Mouse (Mus musculus) CD8-positive naive resting alpha-beta T cell, adult 2 months (primary cell): Measurements from ENCODE around the gene Alyref2.
"Not testable (repeated sequence)": the region's sequence is repeated elsewhere in the genome, so short reads cannot be mapped to it uniquely, and the experiment has no call there.

Experiments
- DNase-seq, 2 experiments: peaks; one replicate each; pipeline ENCODE4 v3.0.0; 2022; ENCODE audit warnings: low read depth in 2 of 2, low spot score in 2 of 2

Gene Alyref2

DNA sequence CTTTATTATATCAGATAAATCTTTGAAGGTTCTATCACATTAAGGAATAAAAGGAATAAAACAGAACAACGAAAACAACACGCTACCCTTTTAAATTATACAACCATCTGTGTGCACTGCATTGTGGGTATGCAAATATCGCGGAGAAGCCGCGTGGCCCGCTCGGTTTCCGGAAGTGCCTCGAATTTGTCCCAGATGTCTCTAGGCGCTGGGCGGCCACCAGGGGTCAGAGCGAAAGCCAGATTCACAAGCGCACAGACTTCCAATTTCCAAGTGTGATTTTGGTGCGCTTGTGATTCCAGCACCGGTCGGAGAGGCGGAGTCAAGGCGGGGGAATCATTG, at the start of gene Alyref2:
Alyref2 (plus strand) TSS at position 229 of the 342 bp plus-strand sequence.
- peak; percentile 94 to 96 for DNase-seq

DNA sequence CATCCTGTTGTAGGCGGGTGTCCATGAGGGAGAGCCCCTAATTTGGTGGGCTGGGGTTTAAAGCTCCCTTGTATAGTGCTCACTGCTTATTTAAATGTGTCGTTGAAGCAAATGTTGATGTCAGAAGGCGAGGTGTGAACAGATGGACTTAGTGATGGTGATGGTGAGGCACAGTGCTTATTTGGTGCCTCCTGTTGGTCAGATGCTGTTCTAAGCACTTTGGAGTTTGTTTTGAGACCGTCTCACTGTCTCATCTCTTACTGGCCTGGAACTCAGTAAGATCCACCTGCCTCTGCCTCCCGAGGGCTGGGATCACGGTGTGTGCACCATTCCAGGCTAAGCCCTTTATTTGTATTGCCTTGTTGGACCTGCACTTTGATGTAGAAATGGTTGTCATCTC, 48.4 kb upstream of the Alyref2 start:
- no peak for DNase-seq

DNA sequence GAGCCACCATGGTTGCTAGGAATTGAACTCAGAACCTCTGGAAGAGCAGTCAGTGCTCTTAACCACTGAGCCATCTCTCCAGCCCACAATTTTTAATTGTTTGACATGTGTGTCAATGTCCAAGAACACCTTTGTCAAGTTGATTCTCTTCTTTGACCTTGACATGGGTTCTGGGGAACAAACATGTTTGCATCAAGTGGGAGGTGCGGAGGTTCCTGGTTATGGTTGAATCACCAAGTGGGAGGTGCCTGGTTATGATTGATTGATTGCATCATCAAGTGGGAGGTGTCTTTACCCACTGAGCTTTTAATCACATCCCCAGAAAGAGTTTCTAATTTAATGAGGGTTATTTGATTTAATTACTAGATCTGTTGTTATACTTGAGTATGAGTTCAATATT, 45.7 kb upstream of the Alyref2 start:
- no peak for DNase-seq

DNA sequence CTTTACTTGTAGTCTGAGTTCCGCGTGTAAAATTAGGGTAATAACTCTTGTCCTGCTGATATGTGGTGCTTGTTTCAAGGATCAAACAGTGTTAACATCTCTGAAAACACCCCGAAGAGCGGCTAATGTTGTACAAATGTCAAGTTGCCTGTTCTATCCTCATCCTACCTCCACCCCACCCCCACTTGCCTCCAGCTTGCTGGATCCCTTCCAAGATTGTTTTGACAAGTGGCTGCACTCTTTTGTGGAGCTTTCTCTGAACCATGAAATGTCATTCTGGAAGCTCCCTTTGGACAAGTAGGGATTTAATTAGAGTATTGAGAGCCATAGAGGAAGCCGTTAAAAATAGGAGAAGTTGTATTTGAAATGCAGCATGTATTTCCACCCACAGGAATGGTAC, 43.5 kb upstream of the Alyref2 start:
- no peak for DNase-seq

DNA sequence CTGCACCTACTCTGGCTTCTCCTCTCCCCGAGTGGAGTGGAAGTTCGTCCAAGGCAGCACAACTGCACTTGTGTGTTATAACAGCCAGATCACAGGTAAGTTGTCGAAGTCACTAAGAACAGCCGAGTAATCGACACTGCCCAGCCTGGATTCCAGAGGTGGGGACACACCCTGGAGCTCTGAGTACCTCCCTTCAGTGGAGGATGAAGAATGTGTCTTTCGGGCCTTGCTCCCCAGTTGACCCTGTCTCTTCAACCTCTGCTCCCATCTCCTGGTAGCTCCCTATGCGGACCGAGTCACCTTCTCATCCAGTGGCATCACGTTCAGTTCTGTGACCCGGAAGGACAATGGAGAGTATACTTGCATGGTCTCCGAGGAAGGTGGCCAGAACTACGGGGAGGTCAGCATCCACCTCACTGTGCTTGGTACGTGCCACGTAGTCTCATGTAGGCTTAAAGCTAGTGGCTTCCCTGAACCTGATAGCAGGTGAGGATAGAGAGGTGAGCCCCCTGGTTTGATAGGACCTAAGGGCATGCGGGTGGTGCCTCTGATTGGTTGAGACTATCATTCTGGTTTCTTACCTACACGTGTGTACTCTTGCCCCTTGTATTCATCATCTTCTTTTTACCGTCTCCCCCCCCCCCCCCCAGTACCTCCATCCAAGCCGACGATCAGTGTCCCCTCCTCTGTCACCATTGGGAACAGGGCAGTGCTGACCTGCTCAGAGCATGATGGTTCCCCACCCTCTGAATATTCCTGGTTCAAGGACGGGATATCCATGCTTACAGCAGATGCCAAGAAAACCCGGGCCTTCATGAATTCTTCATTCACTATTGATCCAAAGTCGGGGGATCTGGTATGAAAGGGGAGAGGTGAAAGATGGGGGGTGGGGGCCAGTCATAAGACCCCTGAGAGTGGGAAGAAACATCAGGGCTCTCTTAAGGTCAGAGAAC, 42.5 kb upstream of the Alyref2 start:
- DNase-seq = no peak

DNA sequence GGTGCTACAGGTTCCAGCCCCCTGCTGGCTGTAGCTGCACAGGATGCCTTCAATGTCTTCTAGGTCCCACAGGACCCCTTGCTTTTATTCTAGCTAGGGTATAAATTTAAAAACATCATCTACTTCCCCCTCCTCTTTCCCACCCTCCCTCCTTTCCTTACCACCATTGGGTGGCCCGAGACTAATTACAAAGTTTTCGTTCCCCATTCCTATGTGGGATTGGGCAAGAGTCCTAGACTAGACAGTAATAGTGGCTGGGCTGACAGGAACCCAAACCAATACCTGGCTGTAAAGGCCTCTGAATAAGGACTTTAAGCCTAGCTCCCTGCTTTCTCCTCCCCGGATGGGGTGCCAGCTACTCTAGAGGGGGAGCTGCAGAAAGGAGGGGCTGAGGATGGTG, 40.1 kb upstream of the Alyref2 start:
- no peak for DNase-seq

DNA sequence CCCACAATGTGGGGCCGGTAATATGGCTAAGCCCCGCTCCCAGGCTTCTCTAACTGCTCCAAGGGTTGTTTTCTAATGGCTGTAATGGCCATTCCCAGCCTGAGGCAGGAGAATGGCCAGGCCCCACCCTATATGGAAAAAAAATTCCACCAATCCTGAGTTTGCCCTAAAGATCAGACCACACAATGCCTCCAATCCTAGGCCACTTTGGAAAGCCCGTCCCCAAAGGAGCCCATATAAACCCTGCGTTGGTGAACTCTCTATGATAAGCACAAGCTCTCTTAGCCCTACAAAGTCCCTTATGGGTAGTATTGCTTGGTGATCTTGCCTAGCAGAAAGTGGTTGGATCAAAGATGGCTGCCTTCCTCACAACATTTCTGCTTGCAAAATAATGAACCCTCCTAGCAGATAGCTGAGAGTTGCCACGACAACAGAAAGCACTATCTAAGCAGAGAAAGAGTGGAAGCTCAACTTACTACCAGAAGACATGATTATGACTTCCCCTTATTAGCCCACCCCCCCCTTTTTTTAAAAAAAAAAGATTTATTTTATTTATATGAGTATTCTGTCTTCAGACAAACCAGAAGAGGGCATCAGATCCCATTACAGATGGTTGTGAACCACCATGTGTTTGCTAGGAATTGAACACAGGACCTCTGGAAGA, 37.4 kb upstream of the Alyref2 start:
- DNase-seq = no peak

DNA sequence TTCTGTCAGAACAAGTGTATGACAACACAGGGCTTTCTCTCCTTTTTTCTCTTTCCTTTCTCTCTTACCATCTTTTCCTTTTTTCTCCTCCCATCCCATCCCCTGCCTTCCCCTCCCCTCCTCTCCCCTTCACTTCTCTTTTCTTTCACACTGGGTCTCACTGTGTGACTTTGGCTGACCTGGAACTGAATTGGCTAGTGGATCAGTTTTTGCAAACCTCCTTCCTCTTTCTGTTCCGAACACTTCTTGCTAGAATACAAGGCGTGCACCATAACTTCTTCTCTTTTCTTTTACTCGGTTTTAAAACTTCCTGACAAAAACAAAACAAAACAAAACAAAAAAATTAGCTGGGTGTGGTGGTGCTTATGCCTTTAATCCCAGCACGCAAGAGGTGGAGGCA, 36.7 kb upstream of the Alyref2 start:
- DNase-seq = no peak

DNA sequence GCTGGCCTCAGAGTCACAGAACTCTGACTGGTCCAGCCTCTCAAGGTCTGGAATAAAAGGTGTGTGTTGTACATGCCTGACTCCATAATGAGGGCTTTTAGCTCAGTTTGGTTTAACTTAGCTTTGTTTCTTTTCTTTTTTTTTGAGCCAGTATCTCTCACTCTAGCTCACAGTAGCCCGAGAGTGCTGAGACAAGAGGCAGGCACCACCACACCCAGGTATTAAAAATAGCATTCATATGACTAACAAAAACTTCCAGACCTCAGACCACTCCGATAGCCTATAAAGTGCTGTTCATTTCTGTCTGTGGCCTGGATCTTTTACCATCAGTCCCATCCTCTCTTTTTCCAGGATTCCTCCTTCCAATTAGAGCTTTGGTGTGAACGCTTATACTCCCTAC, 33.6 kb upstream of the Alyref2 start:
- no peak for DNase-seq

DNA sequence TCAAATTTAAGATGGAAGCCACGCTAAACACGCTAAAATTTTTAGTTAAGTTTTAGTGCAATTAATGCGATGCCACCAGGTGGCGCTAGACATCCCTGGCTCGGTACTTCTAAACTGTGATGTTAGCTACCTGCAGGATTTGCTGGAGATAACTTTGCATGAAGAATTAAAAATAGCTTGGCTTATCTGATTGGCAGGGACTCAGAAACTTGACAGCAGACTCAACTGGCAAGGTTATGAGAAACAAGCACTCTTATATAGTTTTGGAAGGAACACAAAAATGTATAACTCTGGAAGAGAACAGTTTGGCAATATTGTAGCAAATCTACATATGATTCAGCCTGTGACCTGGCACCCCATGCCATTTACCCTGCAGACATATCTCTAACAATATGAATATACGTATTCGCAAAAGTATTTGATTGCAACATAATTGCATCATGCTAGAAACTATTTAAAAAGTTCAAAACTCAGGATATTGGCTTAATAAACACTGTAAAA, 32.9 kb upstream of the Alyref2 start:
- peak; percentile 52 to 73 for DNase-seq

DNA sequence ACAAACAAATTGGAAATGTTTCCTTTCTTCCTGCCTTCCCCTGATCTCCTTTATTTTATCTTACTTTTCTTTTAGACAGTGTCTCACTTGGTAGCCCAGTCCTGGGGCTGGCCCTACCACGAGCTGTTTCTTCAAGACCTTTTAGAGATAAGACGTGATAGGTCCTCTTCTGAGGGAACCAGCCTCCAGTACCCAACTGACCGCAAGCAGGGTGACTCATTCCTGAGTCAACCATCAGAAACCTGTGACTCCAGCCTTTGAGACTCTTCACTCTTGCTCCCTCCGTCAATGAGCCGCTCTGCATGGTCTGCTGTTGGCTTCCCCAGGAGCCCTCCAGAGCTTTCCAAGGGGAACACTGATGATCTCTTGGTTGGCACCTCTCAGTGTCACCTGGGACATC, 32.4 kb upstream of the Alyref2 start:
- DNase-seq = no peak

DNA sequence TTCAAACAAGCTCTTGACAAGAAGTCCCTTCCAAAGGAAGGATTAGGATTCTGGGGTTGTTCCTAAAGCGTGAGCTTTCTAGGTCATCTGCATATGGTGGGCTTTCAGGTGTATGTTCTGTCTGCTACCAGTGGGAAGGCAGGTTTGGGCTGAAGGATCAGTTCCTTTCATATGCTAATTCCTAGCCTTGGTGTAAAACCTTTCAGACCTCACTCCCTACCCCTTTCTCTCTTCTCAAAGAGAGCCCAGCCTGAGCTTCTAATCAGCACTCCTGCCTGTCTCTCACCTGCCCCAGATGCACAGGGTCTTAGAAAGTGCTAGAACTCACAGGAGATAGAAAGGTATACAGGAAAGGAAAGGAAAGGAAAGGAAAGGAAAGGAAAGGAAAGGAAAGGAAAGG, 31.8 kb upstream of the Alyref2 start:
- no peak for DNase-seq

DNA sequence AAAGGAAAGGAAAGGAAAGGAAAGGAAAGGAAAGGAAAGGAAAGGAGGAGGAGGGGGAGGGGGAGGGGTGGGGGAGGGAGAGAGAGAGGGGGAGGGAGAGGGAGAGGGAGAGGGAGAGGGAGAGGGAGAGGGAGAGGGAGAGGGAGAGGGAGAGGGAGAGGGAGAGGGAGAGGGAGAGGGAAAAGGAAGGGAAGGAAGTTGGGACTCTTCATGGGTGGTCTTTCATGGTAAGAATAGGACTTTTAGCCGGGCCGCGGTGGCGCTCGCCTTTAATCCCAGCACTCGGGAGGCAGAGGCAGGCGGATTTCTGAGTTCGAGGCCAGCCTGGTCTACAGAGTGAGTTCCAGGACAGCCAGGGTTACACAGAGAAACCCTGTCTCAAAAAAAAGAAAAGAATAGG, 31.3 kb upstream of the Alyref2 start:
- not testable (repeated sequence) for DNase-seq

DNA sequence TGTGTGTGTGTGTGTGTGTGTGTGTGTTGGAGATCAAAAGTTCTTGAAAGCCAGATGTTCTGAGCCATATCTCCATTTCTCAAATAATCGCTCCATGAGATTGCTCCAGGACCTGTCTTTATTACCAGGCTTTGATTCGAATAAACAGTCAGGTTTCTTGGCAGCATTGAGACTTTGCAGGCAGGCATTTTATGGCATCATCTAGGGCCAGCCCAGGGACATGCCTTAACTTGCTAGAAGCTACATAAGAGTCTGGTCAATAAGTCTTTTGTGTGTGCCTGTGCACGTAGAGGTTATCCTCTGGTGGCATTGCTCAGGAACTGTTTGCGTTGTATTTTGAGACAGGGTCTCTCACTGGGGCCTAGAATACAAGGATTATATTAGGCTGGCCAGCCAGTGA, 29.8 kb upstream of the Alyref2 start:
- DNase-seq = no peak

DNA sequence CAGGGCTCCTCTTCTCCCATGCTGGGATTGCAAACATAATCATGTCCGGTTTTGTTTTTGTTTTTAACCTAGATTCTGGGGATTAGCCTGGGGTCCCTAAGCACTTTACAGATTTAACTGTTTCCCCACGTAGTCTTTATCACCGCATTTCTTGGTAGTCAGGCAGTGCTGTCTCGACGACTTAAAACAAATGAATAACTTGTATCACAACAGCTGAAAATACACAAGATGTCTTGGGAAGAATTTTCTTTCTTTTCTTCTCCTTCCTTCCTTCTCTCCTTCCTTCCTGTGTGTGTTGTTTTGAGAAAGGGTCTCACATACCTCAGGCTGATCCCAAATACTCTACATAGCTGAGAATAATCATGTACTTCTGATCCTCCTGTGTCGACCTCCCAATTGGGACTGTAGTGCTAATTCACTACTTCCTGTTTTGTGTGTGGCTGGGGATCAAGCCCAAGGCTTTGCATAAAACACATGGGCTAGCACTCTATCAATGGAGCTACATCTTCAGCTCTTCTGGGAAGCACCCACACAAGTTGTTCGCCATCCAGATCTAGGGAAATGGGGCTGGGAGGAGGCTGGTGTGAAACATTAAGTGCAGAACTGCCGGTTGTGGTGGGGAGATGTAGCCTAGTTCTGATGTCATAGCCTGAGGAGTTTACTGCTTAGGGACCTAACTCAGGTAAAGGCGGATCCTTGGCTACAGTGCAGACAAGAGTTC, 29.2 kb upstream of the Alyref2 start:
- DNase-seq = no peak

DNA sequence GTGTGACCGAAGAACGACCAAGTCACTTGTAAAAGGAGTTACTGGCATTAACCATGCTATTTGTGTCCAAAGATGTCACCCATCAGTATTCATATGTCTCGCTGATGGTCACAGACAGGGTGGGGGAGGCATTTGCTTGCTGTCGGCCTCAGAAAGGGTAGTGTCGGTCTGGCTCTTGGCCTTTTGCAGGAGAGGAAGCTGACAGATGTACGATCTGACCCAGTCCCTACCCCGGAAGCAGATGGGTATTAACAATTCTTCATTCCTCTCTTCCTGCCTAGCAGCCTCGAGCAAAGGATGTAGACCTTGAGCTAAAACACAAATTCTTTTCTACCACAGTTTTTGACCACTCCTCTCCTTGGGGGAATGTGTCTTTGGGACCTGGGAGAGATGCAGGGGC, 26.2 kb upstream of the Alyref2 start:
- DNase-seq = no peak

DNA sequence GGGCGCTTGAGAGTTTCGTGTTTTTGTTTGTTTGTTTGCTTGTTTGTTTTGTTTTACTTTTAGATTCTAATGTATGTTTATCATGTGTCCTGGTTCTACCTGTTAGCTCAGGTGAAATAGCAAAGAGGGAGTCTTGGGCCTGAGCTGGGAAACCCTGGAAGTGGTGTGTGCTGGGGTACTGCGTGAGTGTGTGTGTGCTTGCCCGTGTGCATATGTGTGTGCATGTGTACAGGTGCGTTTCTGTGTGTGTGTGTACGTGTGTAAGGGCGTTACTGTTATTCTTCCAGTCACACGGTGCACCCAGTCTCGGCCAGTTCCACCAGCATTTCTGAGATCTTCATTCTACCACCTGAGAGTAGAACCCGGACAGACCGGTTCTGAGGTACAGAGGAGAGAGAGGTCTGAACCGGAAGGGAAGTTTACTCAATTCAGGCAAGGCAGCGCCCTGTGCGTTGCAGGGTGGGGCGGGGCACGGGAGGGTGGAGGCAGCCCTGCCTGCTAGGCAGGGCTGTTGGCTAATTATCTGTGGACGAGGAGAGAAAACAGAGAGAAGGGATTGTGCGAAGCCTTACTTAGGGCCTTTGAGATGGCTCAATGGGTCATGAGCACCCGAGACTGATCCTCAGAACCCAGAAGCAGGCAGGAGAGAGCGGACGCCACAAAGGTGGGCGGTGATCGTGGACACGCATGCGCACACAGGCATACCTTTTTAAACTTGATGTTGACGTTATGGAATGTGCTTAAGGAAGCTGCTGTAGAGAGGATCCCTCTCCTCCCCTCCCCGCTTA, 25.3 kb upstream of the Alyref2 start:
- peak in 1 of 2 experiments; percentile 12 for DNase-seq

DNA sequence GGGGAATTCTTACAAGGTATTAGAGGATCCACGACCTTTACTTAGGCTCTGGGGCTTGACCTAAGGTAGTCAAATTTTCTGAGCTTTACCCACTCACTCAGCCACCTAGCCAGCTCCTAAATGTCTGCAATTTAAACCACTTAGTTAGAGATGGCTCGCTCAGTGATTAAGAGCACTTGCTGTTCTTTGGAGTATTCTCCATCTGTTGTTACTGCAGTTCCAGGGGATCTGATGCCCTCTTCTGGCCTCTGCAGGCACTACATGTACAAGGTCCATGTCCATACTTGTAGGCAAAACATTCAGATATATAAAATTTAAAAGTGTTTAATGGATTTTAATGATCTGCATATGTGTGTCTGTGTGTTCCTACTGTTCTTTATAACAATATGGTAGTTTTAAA, 24.3 kb upstream of the Alyref2 start:
- peak; percentile 43 to 66 for DNase-seq

DNA sequence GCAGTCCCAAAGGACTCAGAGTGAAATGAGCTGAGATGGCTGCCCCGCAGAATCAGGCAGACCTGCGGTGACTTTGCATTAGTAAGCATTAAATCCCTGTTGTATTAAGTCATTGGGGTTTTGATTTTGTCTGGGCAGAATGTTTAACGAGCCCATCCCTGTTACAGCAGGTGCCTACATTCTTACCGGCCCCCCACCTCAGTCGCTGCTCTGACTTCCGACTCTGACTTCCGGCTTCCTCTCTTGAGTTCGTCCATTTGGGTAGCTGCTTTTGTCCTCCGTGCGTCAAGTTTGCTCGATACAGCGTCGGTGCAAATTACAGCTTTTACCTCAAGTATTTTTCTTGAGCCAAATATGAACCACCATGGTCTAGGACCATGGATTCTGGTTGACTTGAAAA, 9.0 kb upstream of the Alyref2 start:
- DNase-seq = no peak

DNA sequence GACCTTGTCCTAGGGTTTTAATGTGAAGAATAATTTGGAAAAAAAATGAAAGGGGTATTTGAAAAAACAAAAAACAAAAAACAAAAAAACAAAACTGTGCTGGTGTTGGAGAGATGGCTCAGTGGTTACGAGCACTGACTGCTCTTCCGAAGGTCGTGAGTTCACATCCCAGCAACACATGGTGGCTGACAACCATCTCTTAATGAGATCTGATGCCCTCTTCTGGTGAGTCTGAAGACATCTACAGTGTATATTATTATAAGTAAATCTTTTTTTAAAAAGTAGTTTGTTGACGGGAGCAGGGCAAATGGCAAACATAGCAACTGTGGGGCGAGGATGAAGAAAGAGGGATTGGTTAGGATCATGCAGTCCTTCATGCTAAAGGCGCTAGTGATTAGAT, 7.9 kb upstream of the Alyref2 start:
- DNase-seq = no peak

DNA sequence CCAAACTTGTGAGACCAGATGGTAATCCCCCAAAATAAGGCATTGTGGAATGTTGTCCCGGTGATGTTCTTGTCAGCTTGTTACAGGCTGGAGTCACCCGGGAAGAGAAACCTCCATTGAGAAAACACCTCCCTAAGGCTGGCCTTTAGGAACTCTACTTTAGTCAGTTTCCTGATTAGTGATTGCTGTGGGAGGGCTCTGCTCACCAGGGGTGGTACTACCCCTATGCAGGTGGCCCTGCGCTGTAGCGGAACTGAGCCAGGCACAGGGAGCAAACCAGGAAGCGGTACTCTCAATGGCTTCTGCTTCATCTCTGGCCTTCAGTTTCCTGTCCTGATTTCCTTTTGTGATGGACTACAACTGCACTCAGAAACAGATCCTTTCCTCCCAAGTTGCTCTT, 3.4 kb upstream of the Alyref2 start:
- no peak for DNase-seq
